Mouse (Mus musculus): ENCODE results near the gene Gspt2. TPM values are rescaled to one million over a fixed set of nuclear protein-coding genes. Genes with fewer than 3 reads are reported as not detected.
"Not testable (repeated sequence)": the region's sequence is repeated elsewhere in the genome, so short reads cannot be mapped to it uniquely, and the experiment has no call there.

Gene Gspt2
- polyA plus RNA-seq (2012; rRNA removed), result 4.6 and 5.6 TPM in 2 replicates

DNA sequence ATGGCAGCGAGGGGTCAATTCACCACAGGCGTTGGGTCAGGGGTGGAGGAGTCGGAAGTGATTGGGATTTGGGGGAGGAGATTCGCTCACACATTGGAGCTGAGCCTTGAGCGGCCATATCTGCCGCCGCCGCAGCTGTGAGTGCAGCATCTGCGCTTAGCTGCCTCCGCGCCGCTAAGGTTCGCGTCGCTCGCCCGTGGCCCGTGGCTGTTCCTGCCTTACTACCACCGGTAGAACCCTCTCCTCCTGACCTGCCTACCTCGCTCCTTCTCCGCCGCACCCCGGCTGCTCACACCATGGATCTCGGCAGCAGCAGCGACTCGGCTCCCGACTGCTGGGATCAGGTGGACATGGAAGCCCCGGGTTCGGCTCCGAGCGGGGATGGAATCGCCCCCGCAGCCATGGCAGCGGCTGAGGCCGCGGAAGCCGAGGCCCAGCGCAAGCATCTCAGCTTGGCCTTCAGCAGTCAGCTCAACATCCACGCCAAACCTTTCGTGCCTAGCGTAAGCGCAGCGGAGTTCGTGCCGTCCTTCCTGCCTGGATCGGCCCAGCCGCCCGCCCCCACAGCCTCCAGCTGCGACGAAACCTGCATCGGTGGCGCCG, at the start of gene Gspt2:
Gspt2 (plus strand) TSS at position 109 of the 603 bp plus-strand sequence.
- DNase-seq (ENCODE audit: low spot score), result no peak

DNA sequence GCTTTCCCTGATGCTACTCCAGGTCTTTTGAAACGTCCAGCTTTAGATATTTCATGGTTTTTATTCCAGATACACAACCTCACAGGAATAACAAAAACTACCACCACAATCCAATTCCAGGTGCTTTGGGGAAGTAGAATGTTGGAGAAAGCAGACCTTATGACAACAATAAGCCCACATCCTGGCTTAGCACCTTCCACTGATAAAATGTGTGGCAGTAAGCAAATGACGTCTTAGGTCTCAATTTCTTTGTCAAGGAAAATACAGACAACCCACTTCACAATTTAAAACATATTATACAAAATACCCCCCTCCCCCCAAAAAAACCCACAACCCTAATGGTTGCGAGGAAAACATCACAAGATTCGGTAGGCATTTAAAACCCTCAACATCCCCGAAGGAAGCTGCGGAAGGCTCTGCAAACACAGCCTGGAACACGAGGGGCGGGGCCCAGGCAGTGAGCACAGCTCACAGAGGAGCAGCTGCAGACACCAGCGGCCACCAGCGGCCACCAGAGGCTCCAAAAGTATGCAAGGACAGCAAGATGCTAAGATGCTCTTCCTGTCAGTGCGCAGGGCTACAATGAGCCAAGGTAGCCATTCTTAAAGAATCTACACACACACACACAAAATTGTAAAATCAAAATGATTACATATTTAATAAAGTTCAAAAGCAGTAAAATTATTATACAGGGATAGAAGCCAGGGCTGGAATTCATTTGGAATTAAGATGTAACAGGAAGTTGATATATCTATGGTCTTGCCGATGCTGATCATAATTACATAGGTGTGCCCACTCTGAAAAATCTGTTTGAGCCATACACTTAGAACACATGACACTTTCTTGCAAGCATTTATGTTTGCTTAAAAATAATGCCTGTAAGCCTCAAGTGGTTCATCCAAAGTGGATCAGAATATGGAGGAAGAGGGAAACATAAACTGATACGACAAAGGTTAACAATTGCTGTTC, 10.8 kb upstream of the Gspt2 start:
- DNase-seq (ENCODE audit: low spot score), result no peak

GRCm38 (mm10) chrX:94636911-94637310, 1.0 kb downstream of the Gspt2 start:
- DNase-seq (ENCODE audit: low spot score), result no peak

DNA sequence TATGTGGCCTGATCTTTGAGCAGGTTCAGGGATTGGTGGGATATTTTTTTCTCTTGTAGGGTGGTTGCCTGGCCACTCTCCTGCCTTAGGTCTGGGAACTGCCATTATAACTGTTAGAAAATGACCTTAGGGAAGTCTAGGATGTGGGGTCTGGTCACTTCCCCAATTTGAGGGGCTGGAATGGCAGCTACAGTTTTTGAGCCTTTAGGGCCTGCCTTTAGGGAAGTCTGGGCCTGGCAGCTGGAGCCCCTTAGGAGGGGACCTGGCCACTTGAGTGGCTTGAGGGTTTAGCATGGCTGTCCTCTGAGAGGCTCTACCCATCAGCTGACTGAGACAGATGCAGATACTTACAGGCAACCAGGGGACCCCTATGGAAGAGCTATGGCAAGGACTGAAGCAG, 12.7 kb downstream of the Gspt2 start:
- no peak for DNase-seq (ENCODE audit: low spot score)

DNA sequence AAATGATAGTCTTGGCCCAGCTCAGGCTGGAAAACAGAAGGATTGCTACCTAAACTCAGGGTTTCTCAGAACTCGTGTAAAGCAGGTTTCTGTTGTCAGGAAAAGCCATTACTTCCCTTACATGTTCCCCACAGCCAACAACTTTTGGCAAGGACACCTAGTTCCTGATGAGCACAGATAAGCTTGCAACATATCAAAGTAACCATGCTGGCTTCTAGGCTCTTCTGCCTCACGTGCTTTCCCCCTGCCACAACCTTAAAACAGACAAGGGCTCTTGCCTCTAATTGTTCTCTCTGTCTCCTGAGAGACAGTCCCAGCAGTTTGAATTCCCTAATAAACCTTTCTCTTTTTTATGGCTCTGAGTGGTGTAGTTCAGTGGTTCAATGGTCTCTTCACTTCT, 21.9 kb downstream of the Gspt2 start:
- no peak for DNase-seq (ENCODE audit: low spot score)

- DNase-seq (ENCODE audit: low spot score), result no peak
Observed at GRCm38 (mm10) chrX:94670814-94671213, 34.9 kb downstream of the Gspt2 start.

DNA sequence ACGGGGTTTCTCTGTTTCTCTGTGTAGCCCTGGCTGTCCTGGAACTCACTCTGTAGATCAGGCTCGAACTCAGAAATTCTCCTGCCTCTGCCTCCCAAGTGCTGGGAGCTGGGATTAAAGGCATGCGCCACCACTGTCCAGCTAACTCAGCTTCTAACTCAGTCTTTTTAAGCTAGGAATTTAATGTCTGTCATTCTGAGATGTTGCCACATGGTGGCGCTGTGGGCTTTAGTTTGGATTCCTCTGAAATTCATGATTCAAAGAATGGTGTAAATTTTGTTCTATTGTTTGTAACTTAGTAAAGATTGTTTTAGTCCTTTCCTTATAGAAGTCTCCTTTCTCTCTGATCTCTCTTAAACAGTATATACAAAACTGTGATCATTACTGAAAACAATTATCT, 39.1 kb downstream of the Gspt2 start:
- DNase-seq (ENCODE audit: low spot score), result no peak

DNA sequence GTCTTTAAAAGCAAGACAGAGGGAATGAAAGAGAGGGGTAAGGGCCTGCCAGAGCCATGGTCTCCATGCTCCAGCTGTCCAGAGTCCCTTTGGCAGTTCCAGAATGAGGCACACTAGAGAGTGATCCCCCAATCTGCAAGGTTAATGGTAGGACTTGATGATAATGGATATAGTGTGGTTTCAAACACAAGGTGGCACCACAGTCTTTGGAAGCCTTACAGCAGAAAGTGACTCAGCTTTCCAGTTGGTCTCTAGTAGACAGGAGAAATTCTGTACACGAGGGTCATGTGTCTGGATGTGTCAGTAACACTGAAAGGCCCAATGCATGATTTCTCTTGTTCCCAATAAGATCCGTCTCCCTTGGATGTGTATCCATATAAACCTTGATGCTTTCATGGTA, 45.7 kb downstream of the Gspt2 start:
- DNase-seq (ENCODE audit: low spot score), result not testable (repeated sequence)

DNA sequence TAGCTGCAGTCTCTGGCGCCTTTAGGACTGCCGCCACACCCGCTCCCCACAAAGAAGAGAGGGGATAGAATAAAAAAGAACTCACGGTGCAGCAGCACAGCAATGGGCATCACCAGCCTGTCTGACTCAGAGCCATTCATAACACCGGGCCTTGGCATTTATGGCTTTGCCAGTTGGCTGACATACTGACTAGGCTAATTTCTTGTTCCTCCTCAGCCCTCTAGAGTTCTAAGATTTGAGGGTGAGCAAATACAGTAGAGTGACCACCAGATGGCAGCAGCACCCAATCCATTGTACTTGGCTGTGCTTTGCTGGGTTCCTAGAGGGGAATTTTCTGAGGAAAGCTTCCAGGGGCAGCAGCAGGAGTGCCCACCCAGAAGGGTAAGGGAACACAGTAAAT, 53.7 kb downstream of the Gspt2 start:
- DNase-seq (ENCODE audit: low spot score), result not testable (repeated sequence)

Other genes starting within 250 kb of the Gspt2 start
- gene Maged1, start 93.9 kb upstream of the Gspt2 start, polyA plus RNA-seq (2012; rRNA removed), result 240 and 245 TPM in 2 replicates
- 7.0 and 7.2 TPM in 2 replicates for gene Zxdb, start 88.5 kb downstream of the Gspt2 start, polyA plus RNA-seq (2012; rRNA removed)